Mouse (Mus musculus): ENCODE results near the gene Spata25. TPM values are rescaled to one million over a fixed set of nuclear protein-coding genes. Genes with fewer than 3 reads are reported as not detected.

The Spata25 gene
- polyA plus RNA-seq, 1 experiment from 2014 or later: not detected

DNA sequence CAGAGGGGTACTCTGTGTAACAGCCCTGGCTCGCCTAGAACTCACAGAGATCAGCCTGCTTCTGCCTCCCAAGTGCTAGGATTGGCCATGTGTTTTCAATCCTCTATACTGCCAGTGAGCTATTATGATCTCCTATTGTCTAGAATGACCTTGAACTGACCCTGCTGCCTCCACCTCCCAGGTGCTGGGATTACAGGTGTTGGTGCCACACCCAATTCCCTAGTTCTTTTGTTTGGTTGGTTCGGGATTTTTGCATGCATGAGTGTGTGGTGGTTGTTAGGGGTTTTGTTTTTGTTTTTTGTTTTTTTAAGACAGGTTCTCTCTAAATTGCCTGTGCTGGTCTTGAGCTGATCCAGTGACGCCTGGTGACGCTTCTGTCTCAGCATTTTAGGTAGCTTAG is 4.4 kb downstream of the Spata25 start:
- Histone ChIP-seq H3K4me2 (ENCODE audit: low read depth, severe bottlenecking) (no peak overlapping the region), H3K27ac (replicated peaks; ENCODE audit: low read depth, low read length) (no peak overlapping the region), H3K9me3 (ENCODE audit: control insufficient read depth, low read length) (no peaks in the 10 kb centered on the region), H3K4me1 (ENCODE audit: control insufficient read depth, insufficient read depth, low read length) (0 out of 2 replicates have a peak, but pooled peaks cover 2% of the 10 kb centered on the region), H3K36me3 (ENCODE audit: control insufficient read depth, insufficient read depth, low read length) (peaks cover 18% of the 10 kb centered on the region; the same call in 1 of the 2 replicates), H3K9ac (ENCODE audit: low read length) (no peak overlapping the region), H3K27me3 (ENCODE audit: control insufficient read depth, insufficient read depth, low read length) (no peaks in the 10 kb centered on the region), H3K4me3 (ENCODE audit: low read depth, low read length) (no peak overlapping the region)
- no peak for DNase-seq (ENCODE audit: low spot score)
- 96% methylated on average over 4 of the region's 4 CpGs for WGBS
- no peak for ATAC-seq (ENCODE audit: insufficient number of reproducible peaks, low FRiP score, low TSS enrichment, low read depth)

DNA sequence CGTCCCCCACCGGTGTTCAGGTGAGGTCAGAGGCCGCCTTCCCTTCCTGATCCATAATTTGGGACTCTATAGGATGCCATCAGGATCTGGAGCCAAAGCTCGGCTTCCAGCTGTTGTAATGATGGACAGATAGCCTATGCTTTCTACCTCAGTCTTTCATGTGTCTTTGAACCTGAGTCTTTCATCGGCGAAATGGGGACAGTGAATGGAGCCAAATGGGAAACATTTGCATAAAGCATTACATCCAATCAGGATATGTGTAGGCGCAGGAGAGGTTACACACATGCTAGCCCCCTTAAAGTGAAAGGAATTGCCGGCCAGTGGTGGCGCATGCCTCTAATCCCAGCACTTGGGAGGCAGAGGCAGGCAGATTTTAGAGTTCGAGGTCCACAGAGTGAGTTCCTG is 5.2 kb downstream of the Spata25 start:
- peak; percentile 56 for ATAC-seq (ENCODE audit: insufficient number of reproducible peaks, low FRiP score, low TSS enrichment, low read depth)
- peak overlapping the region; percentile 64 for H3K4me3 ChIP-seq (ENCODE audit: low read depth, low read length)
- H3K4me2 ChIP-seq (ENCODE audit: low read depth, severe bottlenecking): peak overlapping the region; percentile 54
- 0 out of 2 replicates have a peak overlapping the region, but pooled peaks have one; percentile 23 for H3K27ac ChIP-seq (replicated peaks; ENCODE audit: low read depth, low read length)
- no peaks in the 10 kb centered on the region for H3K27me3 ChIP-seq (ENCODE audit: control insufficient read depth, insufficient read depth, low read length)
- peaks cover 18% of the 10 kb centered on the region; the same call in 1 of the 2 replicates for H3K36me3 ChIP-seq (ENCODE audit: control insufficient read depth, insufficient read depth, low read length)
- 0 out of 2 replicates have a peak, but pooled peaks cover 2% of the 10 kb centered on the region for H3K4me1 ChIP-seq (ENCODE audit: control insufficient read depth, insufficient read depth, low read length)
- no peaks in the 10 kb centered on the region for H3K9me3 ChIP-seq (ENCODE audit: control insufficient read depth, low read length)
- WGBS: 3% methylated on average over 10 of the region's 10 CpGs
- peak; percentile 55 for DNase-seq (ENCODE audit: low spot score)
- peak overlapping the region; percentile 60 for H3K9ac ChIP-seq (ENCODE audit: low read length)

DNA sequence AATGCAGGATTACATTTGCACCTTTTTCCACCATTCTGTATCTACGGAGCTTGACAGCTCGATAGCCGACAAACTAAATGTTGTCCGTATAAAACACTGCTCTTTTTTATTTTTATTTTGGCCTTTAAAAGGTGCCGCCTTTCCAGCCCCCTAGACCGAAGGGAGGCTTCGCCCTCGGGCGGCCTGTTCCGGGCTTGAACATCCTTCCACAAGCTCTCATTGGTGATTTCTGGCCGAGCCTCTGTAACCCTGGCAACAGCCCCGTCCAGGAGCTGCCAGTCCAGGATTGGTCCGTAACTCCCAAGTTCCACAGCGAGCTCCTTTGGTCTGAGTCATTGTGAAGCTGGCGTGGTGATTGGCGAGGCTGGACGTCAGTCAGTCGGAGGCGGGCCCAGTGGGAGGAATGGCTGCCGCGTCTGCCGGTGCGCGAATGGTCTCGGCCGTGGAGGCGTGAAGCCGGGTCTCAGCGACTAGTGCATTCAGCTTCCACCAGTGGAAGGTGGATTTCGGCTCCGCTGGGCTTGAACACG is 5.6 kb downstream of the Spata25 start, which contains the start of gene Zswim1:
Gene Zswim1 (plus strand): TSS at position 51 of the 530 bp plus-strand sequence.
- H3K36me3 ChIP-seq (ENCODE audit: control insufficient read depth, insufficient read depth, low read length): peaks cover 16% of the 10 kb centered on the region; the same call in 1 of the 2 replicates

DNA sequence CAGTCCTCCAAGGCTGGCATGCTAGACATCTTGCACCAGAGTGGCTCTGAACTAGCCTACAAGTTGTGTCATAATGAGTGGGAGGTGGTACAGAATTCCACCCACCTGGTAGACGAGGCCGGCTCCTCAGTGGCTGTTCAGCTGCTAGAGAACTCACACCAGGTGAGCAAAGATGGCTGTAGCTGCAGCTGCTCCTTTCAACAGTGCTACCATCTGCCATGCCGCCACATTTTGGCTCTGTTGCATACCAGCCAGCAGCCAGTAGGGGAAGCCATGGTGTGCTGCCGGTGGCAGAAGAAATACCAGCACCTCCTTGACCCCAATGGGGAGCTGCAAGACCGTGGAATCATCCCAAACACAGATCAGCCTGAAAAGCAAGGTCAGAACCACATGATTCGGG is 7.3 kb downstream of the Spata25 start:
- WGBS: 86% methylated on average over 6 of the region's 6 CpGs
- Histone ChIP-seq H3K4me1 (ENCODE audit: control insufficient read depth, insufficient read depth, low read length) (0 out of 2 replicates have a peak, but pooled peaks cover 2% of the 10 kb centered on the region), H3K9me3 (ENCODE audit: control insufficient read depth, low read length) (no peaks in the 10 kb centered on the region), H3K36me3 (ENCODE audit: control insufficient read depth, insufficient read depth, low read length) (peaks cover 10% of the 10 kb centered on the region; the same call in 1 of the 2 replicates), H3K4me3 (ENCODE audit: low read depth, low read length) (no peak overlapping the region), H3K27me3 (ENCODE audit: control insufficient read depth, insufficient read depth, low read length) (no peaks in the 10 kb centered on the region), H3K9ac (ENCODE audit: low read length) (no peak overlapping the region), H3K4me2 (ENCODE audit: low read depth, severe bottlenecking) (no peak overlapping the region), H3K27ac (replicated peaks; ENCODE audit: low read depth, low read length) (no peak overlapping the region)
- ATAC-seq (ENCODE audit: insufficient number of reproducible peaks, low FRiP score, low TSS enrichment, low read depth) (no peak), DNase-seq (ENCODE audit: low spot score) (no peak)

More for the DNA sequence above, 5.6 kb downstream of the Spata25 start, which contains the start of gene Zswim1:
- ATAC-seq (ENCODE audit: insufficient number of reproducible peaks, low FRiP score, low TSS enrichment, low read depth): peak; percentile 100
- peak within 1 kb of the TSS; percentile 60 for H3K9ac ChIP-seq (ENCODE audit: low read length)
- no peaks in the 10 kb centered on the region for H3K9me3 ChIP-seq (ENCODE audit: control insufficient read depth, low read length)
- peak within 1 kb of the TSS; percentile 64 for H3K4me3 ChIP-seq (ENCODE audit: low read depth, low read length)
- WGBS: 1% methylated on average over 32 of the region's 32 CpGs
- H3K4me2 ChIP-seq (ENCODE audit: low read depth, severe bottlenecking): peak within 1 kb of the TSS; percentile 54
- DNase-seq (ENCODE audit: low spot score): peak; percentile 100
- 0 out of 2 replicates have a peak, but pooled peaks cover 2% of the 10 kb centered on the region for H3K4me1 ChIP-seq (ENCODE audit: control insufficient read depth, insufficient read depth, low read length)
- H3K27me3 ChIP-seq (ENCODE audit: control insufficient read depth, insufficient read depth, low read length): no peaks in the 10 kb centered on the region
- 0 out of 2 replicates have a peak within 1 kb of the TSS, but pooled peaks have one; percentile 23 for H3K27ac ChIP-seq (replicated peaks; ENCODE audit: low read depth, low read length)

DNA sequence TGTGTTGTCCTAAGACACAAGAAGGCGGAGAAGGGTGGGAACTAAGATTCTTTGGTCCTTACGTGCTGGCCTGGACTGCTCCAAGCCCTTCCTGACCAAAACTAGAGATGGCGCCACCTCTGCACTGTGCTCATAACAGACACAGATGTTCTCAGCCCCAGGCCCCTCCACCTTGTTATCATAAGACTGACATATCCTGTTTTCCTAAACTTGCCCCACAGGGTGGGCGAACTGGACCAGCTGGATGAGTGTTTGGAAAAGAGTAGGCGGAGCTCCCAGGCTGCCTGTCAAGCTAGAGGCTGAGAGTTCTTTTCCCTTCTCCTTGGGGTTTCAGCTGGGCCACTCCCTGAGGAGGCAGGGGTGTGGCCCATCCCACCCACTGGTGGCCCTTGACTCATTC is 10.6 kb downstream of the Spata25 start:
- H3K27ac ChIP-seq (replicated peaks; ENCODE audit: low read depth, low read length): no peak overlapping the region
- H3K4me3 ChIP-seq (ENCODE audit: low read depth, low read length): no peak overlapping the region
- H3K36me3 ChIP-seq (ENCODE audit: control insufficient read depth, insufficient read depth, low read length): peaks cover 4% of the 10 kb centered on the region; the same call in 1 of the 2 replicates
- WGBS: 82% methylated on average over 5 of the region's 5 CpGs
- no peaks in the 10 kb centered on the region for H3K9me3 ChIP-seq (ENCODE audit: control insufficient read depth, low read length)
- no peaks in the 10 kb centered on the region for H3K4me1 ChIP-seq (ENCODE audit: control insufficient read depth, insufficient read depth, low read length)
- ATAC-seq (ENCODE audit: insufficient number of reproducible peaks, low FRiP score, low TSS enrichment, low read depth): no peak
- H3K4me2 ChIP-seq (ENCODE audit: low read depth, severe bottlenecking): no peak overlapping the region
- H3K9ac ChIP-seq (ENCODE audit: low read length): no peak overlapping the region
- no peak for DNase-seq (ENCODE audit: low spot score)
- H3K27me3 ChIP-seq (ENCODE audit: control insufficient read depth, insufficient read depth, low read length): no peaks in the 10 kb centered on the region

DNA sequence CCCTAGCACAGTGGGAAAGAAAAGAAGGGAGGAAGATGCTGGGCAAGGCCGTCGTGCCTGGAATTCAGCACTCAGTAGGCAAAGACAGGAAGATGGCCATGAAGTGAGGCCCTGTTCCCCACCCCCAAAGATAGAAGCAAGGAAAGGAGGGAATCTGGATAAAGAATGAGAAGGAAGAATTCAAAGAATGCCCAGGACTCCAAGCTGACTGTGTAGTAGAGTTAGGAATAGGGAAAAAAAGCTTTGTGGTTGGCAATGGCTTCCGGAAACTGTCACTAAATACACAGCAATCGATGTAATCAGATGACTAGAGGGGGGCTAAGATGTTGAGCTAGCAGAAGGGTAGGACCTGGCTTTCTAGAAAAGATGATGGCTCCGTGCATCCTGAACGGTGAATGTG is 11.1 kb downstream of the Spata25 start:
- no peaks in the 10 kb centered on the region for H3K4me1 ChIP-seq (ENCODE audit: control insufficient read depth, insufficient read depth, low read length)
- DNase-seq (ENCODE audit: low spot score) (no peak), ATAC-seq (ENCODE audit: insufficient number of reproducible peaks, low FRiP score, low TSS enrichment, low read depth) (no peak)
- no peaks in the 10 kb centered on the region for H3K27me3 ChIP-seq (ENCODE audit: control insufficient read depth, insufficient read depth, low read length)
- no peaks in the 10 kb centered on the region for H3K9me3 ChIP-seq (ENCODE audit: control insufficient read depth, low read length)
- no peak overlapping the region for H3K27ac ChIP-seq (replicated peaks; ENCODE audit: low read depth, low read length)
- 93% methylated on average over 6 of the region's 6 CpGs for WGBS
- H3K36me3 ChIP-seq (ENCODE audit: control insufficient read depth, insufficient read depth, low read length): peaks cover 4% of the 10 kb centered on the region; the same call in 1 of the 2 replicates
- H3K4me3 ChIP-seq (ENCODE audit: low read depth, low read length): no peak overlapping the region
- H3K4me2 ChIP-seq (ENCODE audit: low read depth, severe bottlenecking): no peak overlapping the region
- H3K9ac ChIP-seq (ENCODE audit: low read length): no peak overlapping the region

DNA sequence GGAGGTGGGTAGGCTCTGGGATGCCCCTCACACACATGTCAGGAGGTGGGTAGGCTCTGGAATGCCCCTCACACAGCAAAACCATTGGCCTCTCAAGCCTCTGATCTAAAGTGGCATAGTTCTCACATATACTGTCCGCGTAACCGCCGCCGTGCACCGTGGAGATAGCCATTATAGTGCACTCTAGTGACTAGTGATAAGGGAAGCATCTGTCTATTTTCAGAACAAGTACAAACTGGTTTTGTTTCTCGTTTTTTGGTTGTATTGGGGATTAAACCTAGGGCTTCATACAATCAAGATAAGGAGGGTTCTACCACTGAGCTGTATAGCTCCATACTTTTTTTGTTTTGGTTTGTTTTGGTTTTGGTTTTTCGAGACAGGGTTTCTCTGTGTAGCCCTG is 12.5 kb downstream of the Spata25 start:
- Histone ChIP-seq H3K9ac (ENCODE audit: low read length) (no peak overlapping the region), H3K4me2 (ENCODE audit: low read depth, severe bottlenecking) (no peak overlapping the region), H3K4me1 (ENCODE audit: control insufficient read depth, insufficient read depth, low read length) (no peaks in the 10 kb centered on the region), H3K27me3 (ENCODE audit: control insufficient read depth, insufficient read depth, low read length) (no peaks in the 10 kb centered on the region), H3K36me3 (ENCODE audit: control insufficient read depth, insufficient read depth, low read length) (peaks cover 4% of the 10 kb centered on the region; the same call in 1 of the 2 replicates), H3K4me3 (ENCODE audit: low read depth, low read length) (no peak overlapping the region), H3K9me3 (ENCODE audit: control insufficient read depth, low read length) (no peaks in the 10 kb centered on the region), H3K27ac (replicated peaks; ENCODE audit: low read depth, low read length) (no peak overlapping the region)
- ATAC-seq (ENCODE audit: insufficient number of reproducible peaks, low FRiP score, low TSS enrichment, low read depth) (no peak), DNase-seq (ENCODE audit: low spot score) (no peak)
- WGBS: 93% methylated on average over 8 of the region's 8 CpGs

DNA sequence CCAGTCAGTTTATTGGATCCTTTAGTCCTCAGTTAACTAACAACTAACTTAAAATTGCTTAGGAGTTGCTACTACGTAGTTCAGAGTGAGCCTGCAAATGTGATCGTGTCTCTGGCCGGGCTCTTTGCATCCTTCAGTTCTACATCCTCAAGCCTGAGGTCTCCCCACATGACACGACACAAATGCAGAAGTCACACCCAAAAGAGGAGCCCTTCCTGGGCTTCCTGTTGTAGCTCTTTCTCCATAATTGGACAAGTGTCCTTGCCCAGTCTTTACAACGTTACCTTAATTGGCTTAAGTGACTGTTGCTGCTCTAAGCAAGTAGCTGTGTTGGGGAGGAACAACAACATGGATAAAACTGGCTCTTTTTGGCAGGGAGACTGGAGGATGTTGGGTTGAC is 13.0 kb downstream of the Spata25 start:
- H3K4me2 ChIP-seq (ENCODE audit: low read depth, severe bottlenecking): no peak overlapping the region
- WGBS: 86% methylated on average over 5 of the region's 5 CpGs
- no peak overlapping the region for H3K27ac ChIP-seq (replicated peaks; ENCODE audit: low read depth, low read length)

More for the DNA sequence above, 13.0 kb downstream of the Spata25 start:
- DNase-seq (ENCODE audit: low spot score) (no peak), ATAC-seq (ENCODE audit: insufficient number of reproducible peaks, low FRiP score, low TSS enrichment, low read depth) (no peak)
- no peak overlapping the region for H3K9ac ChIP-seq (ENCODE audit: low read length)
- H3K4me3 ChIP-seq (ENCODE audit: low read depth, low read length): no peak overlapping the region
- H3K36me3 ChIP-seq (ENCODE audit: control insufficient read depth, insufficient read depth, low read length): peaks cover 1% of the 10 kb centered on the region; the same call in 1 of the 2 replicates
- no peaks in the 10 kb centered on the region for H3K9me3 ChIP-seq (ENCODE audit: control insufficient read depth, low read length)
- no peaks in the 10 kb centered on the region for H3K27me3 ChIP-seq (ENCODE audit: control insufficient read depth, insufficient read depth, low read length)
- no peaks in the 10 kb centered on the region for H3K4me1 ChIP-seq (ENCODE audit: control insufficient read depth, insufficient read depth, low read length)
